Mouse (Mus musculus) liver, adult 2 months (tissue): ENCODE results near the gene Eps8l3.

Experiments used
- CTCF ChIP-seq: fragments of 200-500 bp; IDR thresholded peaks from 2 replicates; pipeline ENCODE4 v1.5.1; 2011; ENCODE audit warnings: low read depth, low read length, control low read depth
- POLR2A ChIP-seq: fragments of 200-500 bp; IDR thresholded peaks from 2 replicates; pipeline ENCODE4 v1.6.1; 2011; ENCODE audit warnings: low read length, control low read depth; ENCODE audit not compliant: insufficient read depth; ENCODE audit errors: extremely low read depth

GRCm38 (mm10) chr3:107905942-107906341 lies 28.9 kb downstream of the Eps8l3 start:
- TF ChIP-seq CTCF, result no peak
- no peak for TF ChIP-seq POLR2A
